Mouse (Mus musculus): ENCODE measurements around the gene Phldb3.
"Not testable (repeated sequence)": the region's sequence is repeated elsewhere in the genome, so short reads cannot be mapped to it uniquely, and the experiment has no call there.

Phldb3 gene

DNA sequence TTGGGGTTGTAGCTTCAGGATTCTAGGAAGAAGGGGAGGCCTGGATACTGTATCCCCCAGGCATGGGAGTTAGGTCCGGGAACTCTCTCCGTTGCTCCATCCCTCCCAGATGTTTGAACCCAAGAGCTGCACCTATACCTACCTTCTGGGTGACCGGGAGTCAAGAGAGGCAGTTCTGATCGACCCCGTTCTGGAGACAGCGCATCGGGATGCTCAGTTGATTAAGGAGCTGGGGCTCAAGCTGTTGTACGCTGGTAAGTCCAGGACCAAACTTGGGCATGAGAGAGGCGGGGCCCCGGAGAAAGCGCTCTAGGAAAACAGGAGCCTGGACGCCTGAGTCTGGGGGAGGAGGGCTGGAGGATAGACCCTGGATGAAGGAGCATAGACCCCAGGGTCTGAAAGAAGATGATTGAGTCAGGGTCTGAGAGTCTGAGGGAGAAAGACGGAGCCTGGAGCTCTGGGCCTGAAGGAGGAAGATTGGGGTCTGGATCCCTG lies 16.2 kb upstream of the Phldb3 start:
- DNase-seq (ENCODE audit: low spot score): no peak

- DNase-seq (ENCODE audit: low spot score): no peak
Measured at GRCm38 (mm10) chr7:24595464-24595863, 15.1 kb upstream of the Phldb3 start.

DNA sequence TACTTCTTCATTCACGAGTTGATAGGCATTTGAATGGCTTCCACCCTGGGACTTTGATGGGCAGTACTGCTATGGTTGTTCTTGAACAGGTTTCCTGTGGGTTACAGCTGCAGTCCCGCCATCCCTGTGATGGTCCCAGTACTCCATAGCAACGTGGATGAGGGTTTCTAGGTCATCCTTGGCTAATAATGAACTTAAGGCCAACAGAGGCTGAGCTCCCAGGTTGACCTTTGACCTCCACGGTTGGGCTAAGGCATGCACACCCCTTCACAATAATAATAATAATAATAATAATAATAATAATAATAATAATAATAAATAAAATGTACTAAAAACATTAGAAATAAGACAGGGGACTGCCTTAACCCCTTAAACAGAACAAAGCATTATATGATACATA lies 12.4 kb upstream of the Phldb3 start:
- DNase-seq (ENCODE audit: low spot score): no peak

- no peak for DNase-seq (ENCODE audit: low spot score)
Measured at GRCm38 (mm10) chr7:24599211-24600067, 11.1 kb upstream of the Phldb3 start.

DNA sequence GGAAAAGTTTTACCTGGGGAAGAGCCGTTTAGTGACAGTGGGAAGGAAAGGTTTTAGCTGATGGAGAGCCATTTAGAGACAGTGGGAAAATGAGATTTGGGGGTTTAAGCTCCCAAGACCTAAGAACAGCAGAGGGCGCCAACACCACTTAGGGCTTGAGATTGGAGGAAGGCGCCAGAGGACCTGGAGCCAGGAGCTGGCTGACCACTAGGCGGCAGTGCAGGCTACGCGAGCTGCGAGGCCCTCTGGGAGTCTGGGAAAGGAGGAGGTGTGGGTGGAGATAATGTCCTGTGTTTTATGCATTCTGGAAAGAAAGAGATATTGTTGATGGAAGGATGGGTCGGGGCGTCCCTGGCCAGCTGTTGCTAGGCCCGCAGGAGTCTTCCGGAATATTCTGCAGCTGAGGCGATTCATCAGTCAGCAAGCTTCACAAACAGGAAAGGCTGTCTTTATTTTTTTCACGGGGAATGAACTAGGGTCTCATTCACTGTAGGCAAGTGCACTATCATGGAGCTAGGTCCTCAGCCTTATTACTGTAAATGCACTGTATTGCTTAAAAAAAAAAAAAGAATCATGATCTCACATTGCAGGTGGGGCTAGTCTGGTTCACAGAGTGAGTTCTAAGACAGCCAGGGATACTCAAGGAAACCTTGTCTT lies 9.5 kb upstream of the Phldb3 start:
- peak; percentile 86 for DNase-seq (ENCODE audit: low spot score)

DNA sequence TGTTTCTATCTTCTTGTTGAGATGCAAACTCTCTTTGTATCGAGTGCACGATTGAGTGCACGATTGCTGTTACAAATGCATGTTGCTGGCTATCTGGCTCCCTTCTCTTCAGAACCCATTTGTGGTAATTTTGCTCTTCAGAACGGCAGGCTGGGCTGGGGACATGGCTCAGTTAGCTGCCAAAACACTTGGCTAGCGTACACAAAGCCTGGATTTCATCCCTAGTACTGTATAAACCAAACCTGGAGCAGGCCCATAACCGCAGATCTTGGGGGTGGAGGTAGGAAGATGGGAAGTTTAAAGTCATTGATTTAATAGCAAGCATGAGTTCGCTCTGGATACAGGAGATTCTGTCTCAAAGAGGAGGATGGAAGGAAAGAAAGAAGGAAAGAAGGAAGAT lies 5.0 kb upstream of the Phldb3 start:
- no peak for DNase-seq (ENCODE audit: low spot score)

GRCm38 (mm10) chr7:24606046-24606445 lies 4.5 kb upstream of the Phldb3 start:
- no peak for DNase-seq (ENCODE audit: low spot score)

DNA sequence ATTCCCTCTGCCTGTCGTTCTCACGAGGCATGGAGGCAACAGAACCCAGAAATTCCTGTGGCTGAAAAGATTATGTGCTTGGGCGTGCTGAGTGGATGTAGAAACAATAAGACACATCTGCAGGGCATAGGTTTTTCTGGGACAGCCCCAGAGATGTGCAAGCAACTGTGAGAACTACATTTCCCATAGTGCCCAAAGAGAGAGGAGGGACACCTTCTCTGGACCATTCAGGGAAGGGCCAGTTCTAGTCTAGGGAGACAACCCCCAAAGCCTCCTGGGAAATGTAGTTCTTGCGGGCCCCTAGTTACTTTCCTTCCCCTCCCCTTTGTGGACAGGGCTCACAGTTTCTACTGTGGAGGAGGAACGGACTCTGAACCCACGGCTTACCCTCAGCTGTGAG lies 2.5 kb upstream of the Phldb3 start:
- DNase-seq (ENCODE audit: low spot score): peak; percentile 76

DNA sequence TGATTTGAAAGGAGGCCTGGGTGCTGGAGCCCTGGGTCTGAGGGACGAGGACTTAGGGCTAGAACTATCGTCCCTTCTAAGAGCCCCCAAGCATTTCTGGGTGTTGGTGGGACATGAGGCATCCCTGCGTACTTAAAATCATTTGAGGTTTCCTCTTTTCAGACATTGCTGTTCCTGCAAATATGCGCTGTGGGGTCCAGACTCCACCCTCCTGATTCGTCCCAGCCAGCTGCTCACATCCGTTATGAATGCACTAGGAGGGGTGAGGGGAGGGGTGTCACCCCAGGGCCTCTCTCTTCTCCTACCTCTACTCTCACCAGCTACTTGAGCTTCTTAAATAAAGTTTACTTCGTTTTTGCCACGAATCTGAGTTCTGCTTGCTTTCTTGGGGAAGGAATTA lies 2.0 kb upstream of the Phldb3 start:
- DNase-seq (ENCODE audit: low spot score): no peak

- DNase-seq (ENCODE audit: low spot score): peak; percentile 86
Measured at GRCm38 (mm10) chr7:24610879-24611494, 424 bp downstream of the Phldb3 start.

DNA sequence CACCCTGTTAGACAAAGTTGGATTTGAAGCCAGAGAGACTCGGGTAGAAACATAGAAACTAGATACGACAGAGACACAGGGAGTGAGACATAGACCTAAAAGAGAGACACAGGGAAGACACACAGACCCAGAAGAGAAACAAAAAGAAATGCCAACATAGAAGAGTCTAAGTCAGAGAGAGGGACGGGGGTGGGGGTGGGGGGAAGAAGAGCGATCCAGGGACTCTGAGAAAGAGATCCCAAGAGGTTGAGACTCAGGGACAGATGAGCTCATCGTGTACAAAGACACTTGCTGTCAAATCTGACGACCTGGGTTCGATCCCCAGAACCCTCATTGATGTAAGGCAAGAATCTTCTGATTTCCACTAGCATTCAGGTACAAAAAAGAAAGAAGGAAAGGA lies 1.1 kb downstream of the Phldb3 start:
- DNase-seq (ENCODE audit: low spot score): no peak

GRCm38 (mm10) chr7:24612308-24612910 lies 1.8 kb downstream of the Phldb3 start:
- no peak for DNase-seq (ENCODE audit: low spot score)

DNA sequence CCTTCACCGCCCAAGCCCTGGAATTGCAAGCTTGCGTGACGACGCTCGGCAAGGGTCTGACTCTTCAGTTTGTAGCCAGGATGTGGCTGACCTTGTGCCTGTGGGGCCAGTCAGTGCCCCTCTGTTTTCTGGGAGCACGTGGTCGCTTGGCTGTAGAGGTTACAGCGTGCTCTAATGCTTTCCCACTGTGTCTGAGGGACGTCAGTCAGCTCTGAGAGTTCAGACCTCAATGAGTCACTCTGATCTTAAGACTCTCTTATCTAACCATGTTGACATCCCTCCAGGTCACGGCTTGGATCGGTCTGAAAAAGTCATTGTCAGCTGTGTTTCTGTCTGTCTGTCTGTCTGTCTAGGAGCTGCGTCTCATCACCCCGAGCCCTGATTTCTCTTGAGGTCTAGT lies 4.3 kb downstream of the Phldb3 start:
- DNase-seq (ENCODE audit: low spot score): no peak

DNA sequence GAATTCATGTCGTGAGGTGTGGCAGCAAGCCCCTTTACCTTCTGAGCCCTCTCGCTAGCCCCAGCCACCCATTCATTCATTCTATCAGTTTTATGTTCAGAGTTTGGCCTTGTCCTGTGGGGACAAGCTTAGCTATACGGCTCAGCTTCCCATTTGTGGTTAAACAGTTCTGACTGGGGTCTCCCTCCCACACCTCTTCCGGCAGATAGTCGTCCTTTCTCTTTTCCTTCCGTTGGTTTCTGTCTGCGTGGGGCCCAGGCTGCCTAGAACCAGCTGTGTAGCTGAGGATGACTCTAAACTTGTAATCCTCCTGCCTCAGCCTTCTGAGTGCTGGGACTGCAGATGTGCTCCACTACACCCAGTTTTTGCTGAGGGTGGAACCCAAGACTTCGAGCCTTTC lies 7.2 kb downstream of the Phldb3 start:
- no peak for DNase-seq (ENCODE audit: low spot score)

DNA sequence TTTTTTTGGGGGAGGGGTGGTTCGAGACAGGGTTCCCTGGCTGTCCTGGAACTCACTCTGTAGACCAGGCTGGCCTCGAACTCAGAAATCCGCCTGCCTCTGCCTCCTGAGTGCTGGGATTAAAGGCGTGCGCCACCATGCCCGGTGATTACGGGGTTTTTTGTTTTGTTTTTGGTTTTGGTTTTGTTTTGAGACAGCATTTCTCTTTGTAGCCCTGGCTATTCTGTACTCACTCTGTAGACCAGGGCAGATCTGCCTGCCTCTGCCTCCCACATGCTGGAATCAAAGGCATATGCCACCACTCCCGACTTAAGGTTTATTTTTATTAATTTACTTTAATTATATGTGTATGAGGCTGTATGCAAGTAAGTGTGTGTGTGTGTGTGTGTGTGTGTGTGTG lies 7.8 kb downstream of the Phldb3 start:
- DNase-seq (ENCODE audit: low spot score): not testable (repeated sequence)

DNA sequence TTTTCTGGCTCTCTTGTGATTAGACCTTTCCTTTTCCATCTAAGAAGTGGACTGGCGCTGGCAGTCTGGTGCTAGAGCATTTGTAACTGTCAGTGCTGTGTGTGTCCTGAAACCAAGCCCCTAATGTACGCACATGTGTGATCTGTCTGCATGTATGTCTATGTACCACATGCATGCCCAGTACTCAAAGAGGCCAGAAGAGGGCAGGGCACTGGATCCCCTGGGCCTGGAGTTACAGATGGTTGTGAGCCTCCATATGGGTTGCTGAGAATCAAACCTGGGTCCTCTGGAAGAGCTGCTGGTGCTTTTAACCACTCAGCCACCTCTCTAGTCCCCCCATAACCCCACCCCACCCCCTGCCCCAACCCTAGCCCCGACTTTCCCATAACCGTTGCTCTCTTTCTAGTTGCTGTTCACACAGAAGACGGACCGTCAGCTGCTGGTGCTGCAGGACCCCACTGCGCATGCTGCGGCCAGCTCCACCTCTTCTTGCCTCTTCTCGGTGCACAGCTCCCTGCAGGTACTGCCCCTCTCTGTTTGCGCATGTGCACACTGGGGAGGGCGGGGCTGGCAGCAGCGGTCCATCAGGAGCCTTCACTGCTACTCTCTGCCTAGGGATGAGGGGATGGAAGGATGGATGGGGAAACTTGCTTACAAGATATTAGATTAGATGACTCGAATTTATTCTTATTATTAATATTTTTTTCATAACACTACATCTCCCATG lies 9.3 kb downstream of the Phldb3 start:
- DNase-seq (ENCODE audit: low spot score): no peak

DNA sequence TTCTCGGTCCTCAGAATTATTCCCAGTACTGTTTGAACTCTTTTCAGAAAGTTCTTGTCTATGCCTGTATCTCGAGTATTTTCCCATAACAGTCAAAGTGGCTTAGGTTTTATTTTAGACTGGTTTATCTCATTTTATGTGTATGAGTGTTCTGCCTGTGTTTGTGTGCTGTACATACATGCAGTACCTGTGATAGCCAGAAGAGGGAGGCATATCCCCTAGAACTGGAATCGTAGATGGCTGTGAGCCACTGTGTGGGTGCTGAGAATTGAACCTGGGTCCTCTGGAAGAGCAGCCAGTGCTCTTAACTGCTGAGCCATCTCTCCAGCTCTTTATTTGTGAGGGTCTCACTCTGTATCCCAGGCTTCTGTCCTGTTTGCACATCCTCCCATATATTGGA lies 10.6 kb downstream of the Phldb3 start:
- DNase-seq (ENCODE audit: low spot score): no peak

GRCm38 (mm10) chr7:24622967-24623366 lies 12.4 kb downstream of the Phldb3 start:
- no peak for DNase-seq (ENCODE audit: low spot score)

GRCm38 (mm10) chr7:24628685-24629610 lies 18.4 kb downstream of the Phldb3 start:
- DNase-seq (ENCODE audit: low spot score): peak; percentile 56

- DNase-seq (ENCODE audit: low spot score): no peak
Measured at GRCm38 (mm10) chr7:24629672-24630071, 19.1 kb downstream of the Phldb3 start.
